Mouse (Mus musculus) heart, embryonic 11.5 days (tissue): ENCODE data around the gene Ccdc155. TPM values are rescaled to one million over a fixed set of nuclear protein-coding genes. Genes with fewer than 3 reads are reported as not detected.

Experiments
- ATAC-seq: fragments of 200-750 bp; cut with Nextera tagmentation; replicated peaks from 2 replicates; pipeline ENCODE4 v1.8.0; 2017; ENCODE audit warnings: moderate library complexity; ENCODE audit not compliant: insufficient number of reproducible peaks, low FRiP score, low TSS enrichment
- H3K27ac ChIP-seq: fragments of 300-500 bp; sonication (generic); 2 replicates; pipeline ENCODE4 v1.5.1; 2014; ENCODE audit warnings: mild to moderate bottlenecking, low read depth, low read length
- H3K27me3 ChIP-seq: fragments of 300-500 bp; sonication (generic); 2 replicates; pipeline ENCODE4 v1.6.1; 2014; ENCODE audit warnings: mild to moderate bottlenecking, low read length, mixed read lengths; ENCODE audit not compliant: control insufficient read depth, insufficient read depth
- H3K36me3 ChIP-seq: fragments of 300-500 bp; sonication (generic); 2 replicates; pipeline ENCODE4 v1.6.1; 2014; ENCODE audit warnings: mild to moderate bottlenecking, low read length, moderate library complexity, mixed read lengths; ENCODE audit not compliant: control insufficient read depth, insufficient read depth
- H3K4me1 ChIP-seq: fragments of 300-500 bp; sonication (generic); 2 replicates; pipeline ENCODE4 v1.6.1; 2014; ENCODE audit warnings: low read length; ENCODE audit not compliant: control insufficient read depth, insufficient read depth
- H3K4me2 ChIP-seq: fragments of 300-500 bp; sonication (generic); 2 replicates; pipeline ENCODE4 v1.6.1; 2014; ENCODE audit warnings: mild to moderate bottlenecking, moderate library complexity
- H3K4me3 ChIP-seq: fragments of 300-500 bp; sonication (generic); 2 replicates; pipeline ENCODE4 v1.5.1; 2014; ENCODE audit warnings: low read depth, low read length
- H3K9ac ChIP-seq: fragments of 300-500 bp; sonication (generic); 2 replicates; pipeline ENCODE4 v1.6.1; 2014; ENCODE audit warnings: mild to moderate bottlenecking, low read depth, low read length, moderate library complexity
- H3K9me3 ChIP-seq: fragments of 300-500 bp; sonication (generic); replicated peaks from 2 replicates; pipeline ENCODE4 v1.6.1; 2016; ENCODE audit warnings: low read length; ENCODE audit not compliant: control insufficient read depth
- WGBS: fragments of 180-500 bp; shearing (Covaris S2); extraction: QIAGEN DNeasy Blood & Tissue Kit; methylation state at CpG from one replicate; pipeline ENCODE4 v1.1.7; 2014; ENCODE audit not compliant: insufficient replicate concordance; 5-methylcytosine and 5-hydroxymethylcytosine counted together
- polyA plus RNA-seq: library from polyadenylated mRNA; unstranded; fragments of >200 nt; fragmentation: Nextera tagmentation; extraction: Ambion mirVana; gene quantifications from 2 replicates; pipeline ENCODE4 v1.2.1, GENCODE M21; 2014

Gene Ccdc155
- polyA plus RNA-seq, 1 experiment from 2014 or later, result 0.70 TPM

DNA sequence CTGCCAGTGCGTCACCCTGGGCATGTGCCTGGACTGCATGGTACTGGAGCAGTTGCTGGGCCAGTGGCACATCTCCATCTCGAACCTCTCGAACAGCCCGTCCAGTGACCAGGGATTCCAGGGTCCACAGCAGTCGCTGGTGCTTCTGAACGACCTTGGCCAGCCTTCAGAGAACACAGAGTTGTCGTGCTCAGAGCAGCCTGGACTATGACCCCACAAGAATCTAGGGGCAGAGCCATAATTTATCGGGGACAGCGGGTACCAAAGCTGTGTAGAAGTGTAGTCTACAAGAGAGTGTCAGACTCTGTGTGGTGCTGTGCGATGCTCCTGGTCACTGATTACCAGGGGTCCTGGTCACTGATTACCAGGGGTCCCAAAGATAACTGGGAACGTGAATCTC, 56.8 kb downstream of the Ccdc155 start:
- no peak overlapping the region for H3K4me3 ChIP-seq
- peaks cover 3% of the 10 kb centered on the region for H3K36me3 ChIP-seq
- 79% methylated on average over 11 of the region's 11 CpGs for WGBS
- H3K9ac ChIP-seq, result no peak overlapping the region
- no peaks in the 10 kb centered on the region for H3K27me3 ChIP-seq
- H3K4me2 ChIP-seq, result no peak overlapping the region
- H3K4me1 ChIP-seq, result peaks cover 3% of the 10 kb centered on the region; the same call in 1 of the 2 replicates
- no peak overlapping the region for H3K27ac ChIP-seq
- no peaks in the 10 kb centered on the region for H3K9me3 ChIP-seq
- ATAC-seq, result no peak

DNA sequence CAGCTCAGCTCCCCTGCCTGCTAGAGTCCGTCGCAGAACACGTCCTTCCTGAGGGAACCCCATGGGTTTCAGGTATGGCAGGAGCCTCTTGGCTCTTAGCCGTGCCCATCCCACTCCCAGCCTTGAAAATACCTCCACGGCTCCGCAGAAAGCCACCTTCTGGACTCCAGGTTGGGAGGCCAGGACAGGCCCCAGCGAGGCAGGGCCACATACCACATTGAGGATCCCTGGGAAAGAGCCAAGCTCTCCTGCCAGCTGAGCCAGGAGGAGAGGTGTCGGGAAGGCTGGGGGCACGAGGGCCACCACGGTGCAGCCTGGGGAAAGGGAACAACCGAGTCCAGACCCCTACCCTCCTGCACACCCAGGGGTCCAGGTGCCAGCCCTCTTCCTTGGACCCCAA, 57.4 kb downstream of the Ccdc155 start:
- no peak overlapping the region for H3K27ac ChIP-seq
- H3K36me3 ChIP-seq, result peaks cover 3% of the 10 kb centered on the region
- ATAC-seq, result no peak
- WGBS, result 90% methylated on average over 11 of the region's 11 CpGs
- peaks cover 3% of the 10 kb centered on the region; the same call in 1 of the 2 replicates for H3K4me1 ChIP-seq
- H3K9ac ChIP-seq, result no peak overlapping the region
- no peak overlapping the region for H3K4me3 ChIP-seq
- H3K4me2 ChIP-seq, result no peak overlapping the region
- no peaks in the 10 kb centered on the region for H3K9me3 ChIP-seq
- H3K27me3 ChIP-seq, result no peaks in the 10 kb centered on the region

- WGBS, result 93% methylated on average over 8 of the region's 8 CpGs
- Histone ChIP-seq H3K4me1 (peaks cover under 1% of the 10 kb centered on the region; the same call in 1 of the 2 replicates), H3K4me2 (no peak overlapping the region), H3K9ac (no peak overlapping the region), H3K27ac (no peak overlapping the region), H3K4me3 (no peak overlapping the region), H3K36me3 (peaks cover 3% of the 10 kb centered on the region), H3K9me3 (no peaks in the 10 kb centered on the region), H3K27me3 (no peaks in the 10 kb centered on the region)
- no peak for ATAC-seq
Measured at GRCm38 (mm10) chr7:45145460-45145859, 59.2 kb downstream of the Ccdc155 start.

GRCm38 (mm10) chr7:45144368-45145174, 60.1 kb downstream of the Ccdc155 start:
- H3K9ac ChIP-seq, result no peak overlapping the region
- no peaks in the 10 kb centered on the region for H3K27me3 ChIP-seq
- H3K4me1 ChIP-seq, result 0 out of 2 replicates have a peak, but pooled peaks cover 2% of the 10 kb centered on the region
- H3K4me3 ChIP-seq, result no peak overlapping the region
- H3K36me3 ChIP-seq, result peaks cover 3% of the 10 kb centered on the region
- no peak overlapping the region for H3K4me2 ChIP-seq
- no peak for ATAC-seq
- WGBS, result 84% methylated on average over 13 of the region's 13 CpGs
- no peaks in the 10 kb centered on the region for H3K9me3 ChIP-seq
- no peak overlapping the region for H3K27ac ChIP-seq

- H3K4me2 ChIP-seq, result no peak overlapping the region
- WGBS, result 87% methylated on average over 5 of the region's 5 CpGs
- H3K36me3 ChIP-seq, result peaks cover 3% of the 10 kb centered on the region
- H3K27ac ChIP-seq, result no peak overlapping the region
- no peaks in the 10 kb centered on the region for H3K9me3 ChIP-seq
- no peak for ATAC-seq
- no peaks in the 10 kb centered on the region for H3K27me3 ChIP-seq
- peaks cover 8% of the 10 kb centered on the region; the same call in 1 of the 2 replicates for H3K4me1 ChIP-seq
- no peak overlapping the region for H3K4me3 ChIP-seq
- no peak overlapping the region for H3K9ac ChIP-seq
Measured at GRCm38 (mm10) chr7:45141914-45142313, 62.8 kb downstream of the Ccdc155 start.

DNA sequence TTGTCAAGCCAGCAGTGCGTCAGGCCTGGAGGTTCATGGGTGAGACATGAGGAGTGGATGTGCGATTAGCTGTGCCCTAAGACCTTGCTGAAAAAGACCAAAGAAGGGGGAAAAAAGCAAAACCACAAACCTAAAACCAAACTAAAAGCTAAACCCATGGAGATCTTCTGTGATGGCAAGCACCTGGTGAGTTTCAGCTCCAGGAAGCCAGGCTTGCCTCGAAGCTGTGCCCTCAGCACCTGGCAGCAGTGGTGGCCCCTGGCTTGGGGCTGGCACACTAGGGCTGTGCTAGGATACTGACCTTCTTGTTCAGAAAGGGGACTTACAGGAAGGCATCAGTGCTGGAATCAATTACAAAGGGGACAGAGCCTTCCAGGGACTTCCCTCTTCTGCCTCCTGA, 63.4 kb downstream of the Ccdc155 start:
- no peak overlapping the region for H3K4me2 ChIP-seq
- peaks cover 8% of the 10 kb centered on the region; the same call in 1 of the 2 replicates for H3K4me1 ChIP-seq
- WGBS, result 87% methylated on average over 3 of the region's 3 CpGs
- peaks cover 3% of the 10 kb centered on the region for H3K36me3 ChIP-seq
- H3K27me3 ChIP-seq, result no peaks in the 10 kb centered on the region
- no peaks in the 10 kb centered on the region for H3K9me3 ChIP-seq
- no peak overlapping the region for H3K9ac ChIP-seq
- no peak overlapping the region for H3K27ac ChIP-seq
- ATAC-seq, result no peak
- no peak overlapping the region for H3K4me3 ChIP-seq

- peaks cover 8% of the 10 kb centered on the region for H3K4me1 ChIP-seq
- no peak for ATAC-seq
- no peak overlapping the region for H3K4me3 ChIP-seq
- H3K9me3 ChIP-seq, result no peaks in the 10 kb centered on the region
- H3K27me3 ChIP-seq, result peaks cover 4% of the 10 kb centered on the region; the same call in 1 of the 2 replicates
- H3K27ac ChIP-seq, result no peak overlapping the region
- 76% methylated on average over 8 of the region's 8 CpGs for WGBS
- no peak overlapping the region for H3K9ac ChIP-seq
- H3K36me3 ChIP-seq, result no peaks in the 10 kb centered on the region; the same call in none of the 2 replicates
- H3K4me2 ChIP-seq, result no peak overlapping the region
Measured at GRCm38 (mm10) chr7:45139904-45140723, 64.6 kb downstream of the Ccdc155 start.

DNA sequence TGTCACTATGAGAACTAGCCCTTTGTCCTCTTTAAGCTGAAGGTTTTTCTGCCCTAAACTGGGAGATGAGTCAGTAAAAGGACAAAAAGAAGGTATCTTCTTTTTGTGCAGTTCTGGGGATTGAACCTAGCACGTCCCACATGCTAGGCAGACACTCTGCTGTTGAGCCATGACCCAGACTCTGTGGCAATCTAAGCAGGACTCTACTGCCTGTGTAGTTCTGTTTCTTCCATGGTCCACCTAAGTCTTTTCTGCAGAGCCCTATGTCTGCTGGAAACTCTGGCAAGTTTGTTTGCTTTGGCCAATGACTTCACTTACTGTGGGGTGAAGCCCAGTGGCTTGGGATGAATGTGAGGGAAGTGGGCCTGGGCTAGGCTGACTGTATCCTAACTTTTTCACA, 66.3 kb downstream of the Ccdc155 start:
- ATAC-seq, result no peak
- 65% methylated on average over 1 of the region's 1 CpGs for WGBS
- peaks cover 8% of the 10 kb centered on the region for H3K4me1 ChIP-seq
- peaks cover 4% of the 10 kb centered on the region; the same call in 1 of the 2 replicates for H3K27me3 ChIP-seq
- H3K9ac ChIP-seq, result no peak overlapping the region; the same call in 1 of the 2 replicates
- peak overlapping the region; percentile 0 for H3K4me2 ChIP-seq
- H3K4me3 ChIP-seq, result no peak overlapping the region
- H3K36me3 ChIP-seq, result no peaks in the 10 kb centered on the region; the same call in 1 of the 2 replicates
- H3K9me3 ChIP-seq, result no peaks in the 10 kb centered on the region
- H3K27ac ChIP-seq, result peak overlapping the region; percentile 74; the same call in 1 of the 2 replicates
